Mouse (Mus musculus): Measurements from ENCODE around the gene Elmo1. TPM values are rescaled to one million over a fixed set of nuclear protein-coding genes. Genes with fewer than 3 reads are reported as not detected.
A peak's percentile ranks its signal among the peaks of the same experiment; 100 is the strongest.

Elmo1 gene
- polyA plus RNA-seq, 1 experiment from 2014 or later: 12.2 TPM

- Histone ChIP-seq H3K9me3 (ENCODE audit: control insufficient read depth, low read depth, low read length) (no peaks in the 10 kb centered on the region), H3K36me3 (ENCODE audit: control insufficient read depth, insufficient read depth, low read length) (no peaks in the 10 kb centered on the region), H3K4me3 (ENCODE audit: low read depth, low read length) (no peak overlapping the region), H3K27ac (ENCODE audit: low read length) (no peak overlapping the region), H3K27me3 (ENCODE audit: control insufficient read depth, insufficient read depth, low read length) (no peaks in the 10 kb centered on the region), H3K4me1 (ENCODE audit: control insufficient read depth, insufficient read depth, low read length) (no peaks in the 10 kb centered on the region), H3K4me2 (replicated peaks; ENCODE audit: low read depth, low read length) (no peak overlapping the region), H3K9ac (replicated peaks; ENCODE audit: low read depth, low read length) (no peak overlapping the region)
- 92% methylated on average over 1 of the region's 1 CpGs for WGBS
- ATAC-seq (ENCODE audit: insufficient number of reproducible peaks, insufficient read depth, low FRiP score, low read depth): no peak
Observed at GRCm38 (mm10) chr13:20537053-20537452, 446.7 kb downstream of the Elmo1 start.

- Histone ChIP-seq H3K4me2 (replicated peaks; ENCODE audit: low read depth, low read length) (no peak overlapping the region), H3K27me3 (ENCODE audit: control insufficient read depth, insufficient read depth, low read length) (no peaks in the 10 kb centered on the region), H3K4me1 (ENCODE audit: control insufficient read depth, insufficient read depth, low read length) (no peaks in the 10 kb centered on the region), H3K4me3 (ENCODE audit: low read depth, low read length) (no peak overlapping the region), H3K9me3 (ENCODE audit: control insufficient read depth, low read depth, low read length) (no peaks in the 10 kb centered on the region), H3K9ac (replicated peaks; ENCODE audit: low read depth, low read length) (no peak overlapping the region), H3K27ac (ENCODE audit: low read length) (no peak overlapping the region), H3K36me3 (ENCODE audit: control insufficient read depth, insufficient read depth, low read length) (no peaks in the 10 kb centered on the region)
- 79% methylated on average over 2 of the region's 2 CpGs for WGBS
- no peak for ATAC-seq (ENCODE audit: insufficient number of reproducible peaks, insufficient read depth, low FRiP score, low read depth)
Observed at GRCm38 (mm10) chr13:20537487-20537886, 447.1 kb downstream of the Elmo1 start.

- no peak overlapping the region for H3K9ac ChIP-seq (replicated peaks; ENCODE audit: low read depth, low read length)
- H3K36me3 ChIP-seq (ENCODE audit: control insufficient read depth, insufficient read depth, low read length): no peaks in the 10 kb centered on the region
- H3K27me3 ChIP-seq (ENCODE audit: control insufficient read depth, insufficient read depth, low read length): no peaks in the 10 kb centered on the region
- no peak overlapping the region for H3K4me3 ChIP-seq (ENCODE audit: low read depth, low read length)
- H3K27ac ChIP-seq (ENCODE audit: low read length): no peak overlapping the region
- H3K9me3 ChIP-seq (ENCODE audit: control insufficient read depth, low read depth, low read length): no peaks in the 10 kb centered on the region
- no peak for ATAC-seq (ENCODE audit: insufficient number of reproducible peaks, insufficient read depth, low FRiP score, low read depth)
- H3K4me1 ChIP-seq (ENCODE audit: control insufficient read depth, insufficient read depth, low read length): no peaks in the 10 kb centered on the region
- H3K4me2 ChIP-seq (replicated peaks; ENCODE audit: low read depth, low read length): no peak overlapping the region
- WGBS: 69% methylated on average over 12 of the region's 12 CpGs
Observed at GRCm38 (mm10) chr13:20538216-20539070, 448.0 kb downstream of the Elmo1 start.

- 90% methylated on average over 2 of the region's 2 CpGs for WGBS
Observed at GRCm38 (mm10) chr13:20539631-20540030, 449.2 kb downstream of the Elmo1 start.

GRCm38 (mm10) chr13:20546568-20547204, 456.3 kb downstream of the Elmo1 start:
- Histone ChIP-seq H3K9ac (replicated peaks; ENCODE audit: low read depth, low read length) (no peak overlapping the region), H3K9me3 (ENCODE audit: control insufficient read depth, low read depth, low read length) (no peaks in the 10 kb centered on the region), H3K27ac (ENCODE audit: low read length) (no peak overlapping the region), H3K4me3 (ENCODE audit: low read depth, low read length) (no peak overlapping the region), H3K4me1 (ENCODE audit: control insufficient read depth, insufficient read depth, low read length) (no peaks in the 10 kb centered on the region), H3K27me3 (ENCODE audit: control insufficient read depth, insufficient read depth, low read length) (no peaks in the 10 kb centered on the region), H3K4me2 (replicated peaks; ENCODE audit: low read depth, low read length) (no peak overlapping the region), H3K36me3 (ENCODE audit: control insufficient read depth, insufficient read depth, low read length) (no peaks in the 10 kb centered on the region)
- no peak for ATAC-seq (ENCODE audit: insufficient number of reproducible peaks, insufficient read depth, low FRiP score, low read depth)
- WGBS: 71% methylated on average over 12 of the region's 12 CpGs

More at GRCm38 (mm10) chr13:20539631-20540030, 449.2 kb downstream of the Elmo1 start:
- Histone ChIP-seq H3K36me3 (ENCODE audit: control insufficient read depth, insufficient read depth, low read length) (no peaks in the 10 kb centered on the region), H3K27me3 (ENCODE audit: control insufficient read depth, insufficient read depth, low read length) (no peaks in the 10 kb centered on the region), H3K9ac (replicated peaks; ENCODE audit: low read depth, low read length) (no peak overlapping the region), H3K9me3 (ENCODE audit: control insufficient read depth, low read depth, low read length) (no peaks in the 10 kb centered on the region), H3K4me2 (replicated peaks; ENCODE audit: low read depth, low read length) (no peak overlapping the region), H3K4me1 (ENCODE audit: control insufficient read depth, insufficient read depth, low read length) (no peaks in the 10 kb centered on the region), H3K4me3 (ENCODE audit: low read depth, low read length) (no peak overlapping the region), H3K27ac (ENCODE audit: low read length) (no peak overlapping the region)
- ATAC-seq (ENCODE audit: insufficient number of reproducible peaks, insufficient read depth, low FRiP score, low read depth): no peak

- H3K4me2 ChIP-seq (replicated peaks; ENCODE audit: low read depth, low read length): no peak overlapping the region
- 34% methylated on average over 4 of the region's 4 CpGs for WGBS
- H3K27ac ChIP-seq (ENCODE audit: low read length): no peak overlapping the region
- no peaks in the 10 kb centered on the region for H3K27me3 ChIP-seq (ENCODE audit: control insufficient read depth, insufficient read depth, low read length)
- H3K36me3 ChIP-seq (ENCODE audit: control insufficient read depth, insufficient read depth, low read length): no peaks in the 10 kb centered on the region
- H3K9me3 ChIP-seq (ENCODE audit: control insufficient read depth, low read depth, low read length): no peaks in the 10 kb centered on the region
- no peaks in the 10 kb centered on the region for H3K4me1 ChIP-seq (ENCODE audit: control insufficient read depth, insufficient read depth, low read length)
- no peak overlapping the region for H3K4me3 ChIP-seq (ENCODE audit: low read depth, low read length)
- ATAC-seq (ENCODE audit: insufficient number of reproducible peaks, insufficient read depth, low FRiP score, low read depth): peak; percentile 61; the same call in 1 of the 2 replicates
- H3K9ac ChIP-seq (replicated peaks; ENCODE audit: low read depth, low read length): no peak overlapping the region
Observed at GRCm38 (mm10) chr13:20549983-20550382, 459.6 kb downstream of the Elmo1 start.

- Histone ChIP-seq H3K36me3 (ENCODE audit: control insufficient read depth, insufficient read depth, low read length) (no peaks in the 10 kb centered on the region), H3K4me2 (replicated peaks; ENCODE audit: low read depth, low read length) (no peak overlapping the region), H3K9ac (replicated peaks; ENCODE audit: low read depth, low read length) (no peak overlapping the region), H3K4me3 (ENCODE audit: low read depth, low read length) (no peak overlapping the region), H3K4me1 (ENCODE audit: control insufficient read depth, insufficient read depth, low read length) (no peaks in the 10 kb centered on the region), H3K27me3 (ENCODE audit: control insufficient read depth, insufficient read depth, low read length) (no peaks in the 10 kb centered on the region), H3K27ac (ENCODE audit: low read length) (no peak overlapping the region), H3K9me3 (ENCODE audit: control insufficient read depth, low read depth, low read length) (no peaks in the 10 kb centered on the region)
- ATAC-seq (ENCODE audit: insufficient number of reproducible peaks, insufficient read depth, low FRiP score, low read depth): no peak
- WGBS: 85% methylated on average over 1 of the region's 1 CpGs
Observed at GRCm38 (mm10) chr13:20551559-20551958, 461.2 kb downstream of the Elmo1 start.

- no peak for ATAC-seq (ENCODE audit: insufficient number of reproducible peaks, insufficient read depth, low FRiP score, low read depth)
- Histone ChIP-seq H3K27ac (ENCODE audit: low read length) (no peak overlapping the region), H3K4me2 (replicated peaks; ENCODE audit: low read depth, low read length) (no peak overlapping the region), H3K36me3 (ENCODE audit: control insufficient read depth, insufficient read depth, low read length) (no peaks in the 10 kb centered on the region), H3K27me3 (ENCODE audit: control insufficient read depth, insufficient read depth, low read length) (no peaks in the 10 kb centered on the region), H3K9me3 (ENCODE audit: control insufficient read depth, low read depth, low read length) (no peaks in the 10 kb centered on the region), H3K9ac (replicated peaks; ENCODE audit: low read depth, low read length) (no peak overlapping the region), H3K4me3 (ENCODE audit: low read depth, low read length) (no peak overlapping the region), H3K4me1 (ENCODE audit: control insufficient read depth, insufficient read depth, low read length) (no peaks in the 10 kb centered on the region)
- WGBS: 84% methylated on average over 4 of the region's 4 CpGs
Observed at GRCm38 (mm10) chr13:20555853-20556452, 465.6 kb downstream of the Elmo1 start.

Data from stomach, embryonic 14.5 days (tissue).